25 mouse cellular contexts compared by ENCODE assay signal in the genomic region with DNA sequence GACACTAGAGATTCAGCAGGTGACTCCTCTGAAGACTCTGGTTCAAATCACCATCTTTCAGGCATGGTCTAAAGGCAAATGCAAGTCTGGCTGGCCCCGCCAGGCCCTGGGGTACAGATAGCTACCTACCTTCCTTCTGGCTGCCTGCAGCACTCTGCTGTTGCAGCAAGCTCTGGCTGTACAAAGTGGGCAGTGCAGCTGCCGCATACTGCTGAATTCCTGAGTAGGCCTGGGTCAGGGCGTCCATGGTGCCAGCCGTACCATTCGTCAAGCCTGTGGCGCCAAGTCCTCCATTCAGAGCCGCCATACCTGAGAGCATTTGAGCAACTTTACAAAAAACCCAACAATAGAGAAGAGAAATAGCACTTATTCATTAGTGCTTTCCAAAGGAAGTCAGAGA.
"Had no signal": no experiment of that assay in that cellular context is flagged by ENCODE, and none has a peak within 500 bp of the region (broad histone marks: within the 10 kb centered on the region; RNA-seq: fewer than 3 reads in every experiment).

No protein-coding gene starts in this region.

- ATAC-seq: hindbrain, postnatal 0 days; intestine, embryonic 16.5 days; liver, embryonic 12.5 days had no signal

- H3K27me3 ChIP-seq: heart, embryonic 13.5 days; heart, embryonic 15.5 days; hindbrain, embryonic 13.5 days; hindbrain, embryonic 15.5 days; kidney, embryonic 15.5 days; limb, embryonic 13.5 days; limb, embryonic 15.5 days; liver, embryonic 12.5 days had no signal

- H3K9me3 ChIP-seq: heart, embryonic 10.5 days; heart, embryonic 13.5 days; heart, embryonic 15.5 days; hindbrain, embryonic 13.5 days; hindbrain, embryonic 15.5 days; kidney, embryonic 15.5 days; limb, embryonic 13.5 days; limb, embryonic 15.5 days; liver, embryonic 12.5 days had no signal

- H3K9ac ChIP-seq: heart, embryonic 13.5 days; heart, embryonic 15.5 days; hindbrain, embryonic 13.5 days; hindbrain, embryonic 15.5 days; kidney, embryonic 15.5 days; limb, embryonic 13.5 days; limb, embryonic 15.5 days; liver, embryonic 12.5 days; liver, embryonic 14.5 days had no signal

- H3K27ac ChIP-seq: heart, embryonic 10.5 days; heart, embryonic 13.5 days; heart, embryonic 15.5 days; hindbrain, embryonic 13.5 days; hindbrain, embryonic 15.5 days; hindbrain, postnatal 0 days; kidney, embryonic 15.5 days; kidney, postnatal 0 days; limb, embryonic 13.5 days; limb, embryonic 15.5 days; liver, embryonic 12.5 days; liver, embryonic 14.5 days had no signal

- H3K36me3 ChIP-seq: heart, embryonic 10.5 days; kidney, embryonic 15.5 days; limb, embryonic 13.5 days; limb, embryonic 15.5 days; liver, embryonic 12.5 days had no signal

- H3K4me2 ChIP-seq: heart, embryonic 13.5 days; heart, embryonic 15.5 days; hindbrain, embryonic 13.5 days; hindbrain, embryonic 15.5 days; kidney, embryonic 15.5 days; limb, embryonic 13.5 days; limb, embryonic 15.5 days; liver, embryonic 12.5 days had no signal

- DNase-seq: gastrocnemius, postnatal 14 days; gastrocnemius, postnatal 36 days; heart, adult 18-20 months; heart, postnatal 14 days; heart, postnatal 36 days; kidney, adult 11 months; kidney, adult 2 months; kidney, adult 9 months; kidney, postnatal 14 days; kidney, postnatal 36 days; layer of hippocampus, postnatal 36 days; left cerebral cortex, postnatal 4 days had no signal

- H3K4me3 ChIP-seq: heart, embryonic 10.5 days; heart, embryonic 13.5 days; heart, embryonic 15.5 days; hindbrain, embryonic 13.5 days; hindbrain, embryonic 15.5 days; kidney, embryonic 15.5 days; limb, embryonic 13.5 days; limb, embryonic 15.5 days; liver, embryonic 12.5 days had no signal

- H3K4me1 ChIP-seq: heart, embryonic 10.5 days; heart, embryonic 13.5 days; heart, embryonic 15.5 days; hindbrain, embryonic 13.5 days; hindbrain, embryonic 15.5 days; kidney, embryonic 15.5 days; limb, embryonic 13.5 days; limb, embryonic 15.5 days; liver, embryonic 12.5 days had no signal
